Mouse (Mus musculus): Measurements from ENCODE around the gene Tcam1. TPM values are rescaled to one million over a fixed set of nuclear protein-coding genes. Genes with fewer than 3 reads are reported as not detected.
A peak's percentile ranks its signal among the peaks of the same experiment; 100 is the strongest.

Tcam1 gene
- polyA plus RNA-seq, 1 experiment, result 0.05 TPM

DNA sequence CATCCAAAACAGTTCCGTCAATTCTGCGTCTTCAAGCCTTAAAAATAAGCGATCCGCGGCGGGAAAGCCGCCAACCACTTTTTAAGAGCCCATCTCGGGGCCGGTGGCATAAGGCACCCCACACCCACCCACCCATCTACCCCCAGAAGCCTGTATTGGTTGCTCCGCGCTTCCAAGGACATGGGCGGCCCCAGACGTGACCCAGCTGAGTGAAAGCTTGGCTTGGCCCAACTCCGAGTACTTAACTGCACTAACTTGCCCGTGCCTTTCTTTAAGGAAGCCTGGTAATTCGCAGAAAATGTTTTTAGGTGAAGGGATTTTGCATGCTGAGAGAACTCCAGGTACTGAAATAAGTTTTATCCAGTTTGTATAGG, 3.2 kb upstream of the Tcam1 start:
- Histone ChIP-seq H3K36me3 (ENCODE audit: control insufficient read depth, insufficient read depth, low read length) (no peaks in the 10 kb centered on the region), H3K27me3 (ENCODE audit: control insufficient read depth, insufficient read depth, low read length) (no peaks in the 10 kb centered on the region), H3K27ac (ENCODE audit: insufficient read depth, low read depth, low read length) (peak overlapping the region; percentile 48), H3K4me1 (ENCODE audit: control insufficient read depth, insufficient read depth, insufficient read length, low read length) (peaks cover 31% of the 10 kb centered on the region), H3K4me3 (ENCODE audit: low read depth, low read length) (peak overlapping the region; percentile 64)
- 3% methylated on average over 16 of the region's 16 CpGs for WGBS
- TF ChIP-seq POLR2A (IDR thresholded peaks at IDR 0.05; ENCODE audit: low read depth, low read length), result no peak
- TF ChIP-seq CTCF (IDR thresholded peaks at IDR 0.05; ENCODE audit: extremely low read depth, insufficient read length, insufficient replicate concordance, low read depth, low read length), result no peak

GRCm38 (mm10) chr11:106273811-106274210, 2.7 kb upstream of the Tcam1 start:
- no peak for TF ChIP-seq POLR2A (IDR thresholded peaks at IDR 0.05; ENCODE audit: low read depth, low read length)
- no peak for TF ChIP-seq CTCF (IDR thresholded peaks at IDR 0.05; ENCODE audit: extremely low read depth, insufficient read length, insufficient replicate concordance, low read depth, low read length)
- H3K27me3 ChIP-seq (ENCODE audit: control insufficient read depth, insufficient read depth, low read length), result no peaks in the 10 kb centered on the region
- no peak overlapping the region for H3K4me3 ChIP-seq (ENCODE audit: low read depth, low read length)
- peaks cover 27% of the 10 kb centered on the region for H3K4me1 ChIP-seq (ENCODE audit: control insufficient read depth, insufficient read depth, insufficient read length, low read length)
- peak overlapping the region; percentile 48; the same call in 1 of the 2 replicates for H3K27ac ChIP-seq (ENCODE audit: insufficient read depth, low read depth, low read length)
- H3K36me3 ChIP-seq (ENCODE audit: control insufficient read depth, insufficient read depth, low read length), result no peaks in the 10 kb centered on the region
- WGBS, result 90% methylated on average over 6 of the region's 6 CpGs

DNA sequence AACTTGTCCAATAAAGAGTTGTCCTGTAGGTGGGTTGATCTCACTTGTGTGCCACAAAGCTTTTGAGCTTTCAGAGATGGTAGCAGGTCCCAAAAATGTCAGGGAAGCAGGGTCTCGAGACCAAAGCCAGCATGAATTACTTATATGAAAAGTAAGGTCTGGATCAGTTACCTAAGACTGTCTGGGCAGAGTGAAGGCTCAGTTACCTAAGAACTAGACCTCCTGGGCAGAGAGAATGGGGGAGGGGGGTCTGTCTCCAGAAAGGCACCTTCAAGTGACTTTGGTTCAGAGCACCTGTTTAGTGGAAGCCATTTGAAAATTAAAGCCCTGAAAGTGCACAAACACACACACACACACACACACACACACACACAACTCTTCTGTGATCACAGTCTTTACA, 2.1 kb upstream of the Tcam1 start:
- TF ChIP-seq POLR2A (IDR thresholded peaks at IDR 0.05; ENCODE audit: low read depth, low read length) (no peak), CTCF (IDR thresholded peaks at IDR 0.05; ENCODE audit: extremely low read depth, insufficient read length, insufficient replicate concordance, low read depth, low read length) (no peak)
- Histone ChIP-seq H3K36me3 (ENCODE audit: control insufficient read depth, insufficient read depth, low read length) (no peaks in the 10 kb centered on the region), H3K4me1 (ENCODE audit: control insufficient read depth, insufficient read depth, insufficient read length, low read length) (peaks cover 22% of the 10 kb centered on the region), H3K27me3 (ENCODE audit: control insufficient read depth, insufficient read depth, low read length) (no peaks in the 10 kb centered on the region), H3K4me3 (ENCODE audit: low read depth, low read length) (no peak overlapping the region), H3K27ac (ENCODE audit: insufficient read depth, low read depth, low read length) (no peak overlapping the region)
- WGBS, result 90% methylated on average over 1 of the region's 1 CpGs

DNA sequence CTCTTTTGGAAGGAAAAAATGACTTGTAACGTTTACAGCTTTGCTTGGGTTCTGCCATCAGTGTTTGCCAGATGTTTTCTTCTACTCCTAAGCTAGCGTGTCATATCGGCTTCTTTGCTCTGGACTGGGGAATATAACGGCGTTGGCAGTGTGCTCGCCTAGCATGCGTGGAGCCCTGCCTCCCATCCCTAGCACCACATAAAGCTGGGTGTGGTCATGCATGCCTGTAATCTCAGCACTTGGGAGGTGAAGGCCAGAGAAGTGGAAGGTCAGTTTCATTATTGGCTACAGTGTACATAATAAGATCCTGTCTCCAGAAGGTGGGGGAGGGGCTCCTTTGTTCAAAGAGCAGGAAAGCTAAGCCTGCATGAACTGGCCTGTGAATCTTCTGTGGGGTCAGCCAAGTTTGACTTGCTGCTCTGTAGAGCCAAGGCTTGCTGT, 1.5 kb upstream of the Tcam1 start:
- Histone ChIP-seq H3K4me3 (ENCODE audit: low read depth, low read length) (no peak overlapping the region), H3K27ac (ENCODE audit: insufficient read depth, low read depth, low read length) (no peak overlapping the region), H3K36me3 (ENCODE audit: control insufficient read depth, insufficient read depth, low read length) (no peaks in the 10 kb centered on the region), H3K27me3 (ENCODE audit: control insufficient read depth, insufficient read depth, low read length) (no peaks in the 10 kb centered on the region), H3K4me1 (ENCODE audit: control insufficient read depth, insufficient read depth, insufficient read length, low read length) (peaks cover 21% of the 10 kb centered on the region)
- TF ChIP-seq POLR2A (IDR thresholded peaks at IDR 0.05; ENCODE audit: low read depth, low read length), result no peak
- no peak for TF ChIP-seq CTCF (IDR thresholded peaks at IDR 0.05; ENCODE audit: extremely low read depth, insufficient read length, insufficient replicate concordance, low read depth, low read length)
- 52% methylated on average over 7 of the region's 7 CpGs for WGBS

- TF ChIP-seq CTCF (IDR thresholded peaks at IDR 0.05; ENCODE audit: extremely low read depth, insufficient read length, insufficient replicate concordance, low read depth, low read length) (no peak), POLR2A (IDR thresholded peaks at IDR 0.05; ENCODE audit: low read depth, low read length) (no peak)
- Histone ChIP-seq H3K36me3 (ENCODE audit: control insufficient read depth, insufficient read depth, low read length) (no peaks in the 10 kb centered on the region), H3K27ac (ENCODE audit: insufficient read depth, low read depth, low read length) (no peak overlapping the region), H3K27me3 (ENCODE audit: control insufficient read depth, insufficient read depth, low read length) (no peaks in the 10 kb centered on the region), H3K4me1 (ENCODE audit: control insufficient read depth, insufficient read depth, insufficient read length, low read length) (no peaks in the 10 kb centered on the region), H3K4me3 (ENCODE audit: low read depth, low read length) (no peak overlapping the region)
- whole genome bisulfite sequencing, result 78% methylated on average over 6 of the region's 6 CpGs
Observed at GRCm38 (mm10) chr11:106282452-106282851, 6.0 kb downstream of the Tcam1 start.

- no peak overlapping the region for H3K4me3 ChIP-seq (ENCODE audit: low read depth, low read length)
- TF ChIP-seq POLR2A (IDR thresholded peaks at IDR 0.05; ENCODE audit: low read depth, low read length), result no peak
- no peak for TF ChIP-seq CTCF (IDR thresholded peaks at IDR 0.05; ENCODE audit: extremely low read depth, insufficient read length, insufficient replicate concordance, low read depth, low read length)
- no peaks in the 10 kb centered on the region for H3K36me3 ChIP-seq (ENCODE audit: control insufficient read depth, insufficient read depth, low read length)
- no peaks in the 10 kb centered on the region for H3K27me3 ChIP-seq (ENCODE audit: control insufficient read depth, insufficient read depth, low read length)
- 83% methylated on average over 4 of the region's 4 CpGs for WGBS
- H3K4me1 ChIP-seq (ENCODE audit: control insufficient read depth, insufficient read depth, insufficient read length, low read length), result no peaks in the 10 kb centered on the region
- no peak overlapping the region for H3K27ac ChIP-seq (ENCODE audit: insufficient read depth, low read depth, low read length)
Observed at GRCm38 (mm10) chr11:106283371-106283770, 6.9 kb downstream of the Tcam1 start.

DNA sequence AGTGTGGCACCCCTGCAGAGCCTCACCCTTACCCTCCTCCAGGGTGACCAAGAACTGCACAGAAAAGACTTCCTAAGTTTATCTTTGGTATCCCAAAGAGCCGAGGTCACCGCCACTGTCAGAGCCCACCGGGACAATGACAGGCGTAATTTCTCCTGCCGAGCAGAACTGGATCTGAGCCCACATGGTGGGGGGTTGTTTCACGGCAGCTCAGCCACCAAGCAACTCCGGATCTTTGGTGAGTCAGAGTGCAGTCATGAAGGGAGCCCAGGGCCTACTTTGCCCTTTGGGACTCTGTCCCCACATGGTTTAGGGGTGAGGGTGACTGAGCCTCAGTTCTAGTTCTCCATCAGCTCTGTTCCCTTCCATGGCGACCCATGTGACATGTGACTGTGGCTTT, 7.7 kb downstream of the Tcam1 start:
- WGBS, result 69% methylated on average over 8 of the region's 8 CpGs
- no peak overlapping the region for H3K4me3 ChIP-seq (ENCODE audit: low read depth, low read length)
- H3K27ac ChIP-seq (ENCODE audit: insufficient read depth, low read depth, low read length), result no peak overlapping the region
- no peaks in the 10 kb centered on the region for H3K4me1 ChIP-seq (ENCODE audit: control insufficient read depth, insufficient read depth, insufficient read length, low read length)
- no peaks in the 10 kb centered on the region for H3K36me3 ChIP-seq (ENCODE audit: control insufficient read depth, insufficient read depth, low read length)
- no peaks in the 10 kb centered on the region for H3K27me3 ChIP-seq (ENCODE audit: control insufficient read depth, insufficient read depth, low read length)
- TF ChIP-seq POLR2A (IDR thresholded peaks at IDR 0.05; ENCODE audit: low read depth, low read length), result no peak
- no peak for TF ChIP-seq CTCF (IDR thresholded peaks at IDR 0.05; ENCODE audit: extremely low read depth, insufficient read length, insufficient replicate concordance, low read depth, low read length)

DNA sequence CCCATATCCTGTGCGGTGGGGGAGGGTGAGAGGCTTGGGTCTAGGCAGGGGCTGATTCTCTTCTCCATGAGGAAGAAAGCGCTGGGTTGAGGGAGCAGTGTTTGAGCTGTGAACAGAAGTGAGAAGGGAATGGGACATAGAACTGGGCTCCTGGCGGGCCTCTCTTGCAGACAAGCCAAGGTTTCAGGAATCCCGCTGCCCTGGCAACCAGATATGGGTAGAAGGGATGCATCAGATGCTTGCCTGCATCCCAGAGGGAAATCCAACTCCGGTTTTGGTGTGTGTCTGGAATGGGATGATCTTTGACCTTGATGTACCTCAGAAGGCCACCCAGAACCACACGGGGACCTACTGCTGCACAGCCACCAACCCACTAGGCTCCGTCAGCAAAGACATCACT, 9.7 kb downstream of the Tcam1 start:
- H3K36me3 ChIP-seq (ENCODE audit: control insufficient read depth, insufficient read depth, low read length), result no peaks in the 10 kb centered on the region
- 77% methylated on average over 7 of the region's 7 CpGs for WGBS

More for the DNA sequence above, 9.7 kb downstream of the Tcam1 start:
- no peak overlapping the region for H3K27ac ChIP-seq (ENCODE audit: insufficient read depth, low read depth, low read length)
- H3K4me1 ChIP-seq (ENCODE audit: control insufficient read depth, insufficient read depth, insufficient read length, low read length), result no peaks in the 10 kb centered on the region
- H3K4me3 ChIP-seq (ENCODE audit: low read depth, low read length), result no peak overlapping the region
- TF ChIP-seq CTCF (IDR thresholded peaks at IDR 0.05; ENCODE audit: extremely low read depth, insufficient read length, insufficient replicate concordance, low read depth, low read length) (no peak), POLR2A (IDR thresholded peaks at IDR 0.05; ENCODE audit: low read depth, low read length) (no peak)
- H3K27me3 ChIP-seq (ENCODE audit: control insufficient read depth, insufficient read depth, low read length), result no peaks in the 10 kb centered on the region

All from small intestine, adult 2 months (tissue).